Mouse (Mus musculus) midbrain, embryonic 16.5 days (tissue): ENCODE data around the gene Zfp839. TPM values are rescaled to one million over a fixed set of nuclear protein-coding genes. Genes with fewer than 3 reads are reported as not detected.

Source experiments
- ATAC-seq: fragments of 200-750 bp; cut with Nextera tagmentation; 2 replicates; pipeline ENCODE4 v1.8.0; 2017; ENCODE audit warnings: moderate TSS enrichment
- H3K27ac ChIP-seq: fragments of 300-500 bp; sonication (generic); 2 replicates; pipeline ENCODE4 v1.5.1; 2014; ENCODE audit warnings: mild to moderate bottlenecking, low read length, mixed read lengths
- H3K27me3 ChIP-seq: fragments of 300-500 bp; sonication (generic); 2 replicates; pipeline ENCODE4 v1.6.1; 2014; ENCODE audit warnings: low read depth, low read length, mixed read lengths; ENCODE audit not compliant: control insufficient read depth, insufficient read depth
- H3K36me3 ChIP-seq: fragments of 300-500 bp; sonication (generic); 2 replicates; pipeline ENCODE4 v1.6.1; 2014; ENCODE audit warnings: mild to moderate bottlenecking, low read length, moderate library complexity, mixed read lengths; ENCODE audit not compliant: control insufficient read depth, insufficient read depth
- H3K4me1 ChIP-seq: fragments of 300-500 bp; sonication (generic); 2 replicates; pipeline ENCODE4 v1.6.1; 2014; ENCODE audit warnings: mild to moderate bottlenecking, low read length, mixed read lengths; ENCODE audit not compliant: control insufficient read depth, insufficient read depth
- H3K4me2 ChIP-seq: fragments of 300-500 bp; sonication (generic); 2 replicates; pipeline ENCODE4 v1.6.1; 2014; ENCODE audit warnings: mild to moderate bottlenecking, low read length, mixed read lengths
- H3K4me3 ChIP-seq: fragments of 300-500 bp; sonication (generic); 2 replicates; pipeline ENCODE4 v1.5.1; 2014; ENCODE audit warnings: low read depth, mild to moderate bottlenecking, low read length, moderate library complexity, mixed read lengths
- H3K9ac ChIP-seq: fragments of 300-500 bp; sonication (generic); 2 replicates; pipeline ENCODE4 v1.6.1; 2014; ENCODE audit warnings: low read depth, low read length, mixed read lengths
- H3K9me3 ChIP-seq: fragments of 300-500 bp; sonication (generic); replicated peaks from 2 replicates; pipeline ENCODE4 v1.6.1; 2014; ENCODE audit warnings: mild to moderate bottlenecking, low read length, mixed read lengths; ENCODE audit not compliant: control insufficient read depth, poor library complexity, severe bottlenecking
- WGBS: fragments of 180-500 bp; shearing (Covaris S2); extraction: QIAGEN DNeasy Blood & Tissue Kit; methylation state at CpG from one replicate; pipeline ENCODE4 v1.1.7; 2014; 5-methylcytosine and 5-hydroxymethylcytosine counted together
- polyA plus RNA-seq: library from polyadenylated mRNA; unstranded; fragments of >200 nt; fragmentation: Nextera tagmentation; extraction: Ambion mirVana; gene quantifications from 2 replicates; pipeline ENCODE4 v1.2.1, GENCODE M21; 2015

Gene Zfp839
- polyA plus RNA-seq, 1 experiment from 2014 or later: 4.7 TPM

GRCm38 (mm10) chr12:110915761-110916160 is 65.7 kb downstream of the Zfp839 start:
- no peaks in the 10 kb centered on the region for H3K27me3 ChIP-seq
- H3K4me1 ChIP-seq: no peaks in the 10 kb centered on the region
- no peak for ATAC-seq
- 91% methylated on average over 9 of the region's 9 CpGs for WGBS
- no peak overlapping the region for H3K9ac ChIP-seq
- no peak overlapping the region for H3K27ac ChIP-seq
- H3K4me3 ChIP-seq: no peak overlapping the region
- no peak overlapping the region for H3K4me2 ChIP-seq
- peaks cover 10% of the 10 kb centered on the region; the same call in 1 of the 2 replicates for H3K36me3 ChIP-seq
- H3K9me3 ChIP-seq: no peaks in the 10 kb centered on the region

Other genes starting within 250 kb of the Zfp839 start
- gene Dync1h1, start 248.8 kb upstream of the Zfp839 start, polyA plus RNA-seq: 88.0 and 91.3 TPM in 2 replicates
- gene 1700001K19Rik, start 167.6 kb upstream of the Zfp839 start, polyA plus RNA-seq: 0.45 TPM in 1 of 2 replicates, not detected in the other
- 1,533 and 1,562 TPM in 2 replicates for gene Hsp90aa1, start 147.5 kb upstream of the Zfp839 start, polyA plus RNA-seq
- gene Wdr20, start 112.3 kb upstream of the Zfp839 start, polyA plus RNA-seq: 23.4 and 24.3 TPM in 2 replicates
- gene Mok, start 9.3 kb upstream of the Zfp839 start, polyA plus RNA-seq: 16.1 and 17.9 TPM in 2 replicates
- gene Cinp, start 38.9 kb downstream of the Zfp839 start, polyA plus RNA-seq: 84.2 and 90.0 TPM in 2 replicates
- 7.9 and 8.4 TPM in 2 replicates for gene Tecpr2, start 39.0 kb downstream of the Zfp839 start, polyA plus RNA-seq
- 7.0 and 7.1 TPM in 2 replicates for gene Ankrd9, start 128.8 kb downstream of the Zfp839 start, polyA plus RNA-seq
- 4.4 and 5.3 TPM in 2 replicates for gene Rcor1, start 189.1 kb downstream of the Zfp839 start, polyA plus RNA-seq